Mouse (Mus musculus): ENCODE measurements around the gene Ust. TPM values are rescaled to one million over a fixed set of nuclear protein-coding genes. Genes with fewer than 3 reads are reported as not detected.

The Ust gene
- polyA plus RNA-seq, 1 experiment from 2014 or later: 4.8 TPM

GRCm38 (mm10) chr10:8484487-8484886, 34.1 kb downstream of the Ust start:
- Histone ChIP-seq H3K4me2 (ENCODE audit: low read length) (no peak overlapping the region), H3K27ac (ENCODE audit: low read length) (no peak overlapping the region), H3K4me3 (ENCODE audit: low read depth, low read length) (no peak overlapping the region), H3K4me1 (ENCODE audit: control insufficient read depth, insufficient read depth, low read length) (no peaks in the 10 kb centered on the region), H3K27me3 (ENCODE audit: control insufficient read depth, insufficient read depth, low read depth, low read length) (no peaks in the 10 kb centered on the region), H3K9me3 (replicated peaks; ENCODE audit: control insufficient read depth, low read length, poor library complexity, severe bottlenecking) (no peaks in the 10 kb centered on the region), H3K36me3 (ENCODE audit: control insufficient read depth, insufficient read depth, low read length) (no peaks in the 10 kb centered on the region), H3K9ac (ENCODE audit: low read depth, low read length) (no peak overlapping the region)
- ATAC-seq: no peak
- WGBS: 87% methylated on average over 4 of the region's 4 CpGs

GRCm38 (mm10) chr10:8482779-8483178, 35.8 kb downstream of the Ust start:
- Histone ChIP-seq H3K27ac (ENCODE audit: low read length) (no peak overlapping the region), H3K27me3 (ENCODE audit: control insufficient read depth, insufficient read depth, low read depth, low read length) (no peaks in the 10 kb centered on the region), H3K4me2 (ENCODE audit: low read length) (no peak overlapping the region), H3K4me3 (ENCODE audit: low read depth, low read length) (no peak overlapping the region), H3K9ac (ENCODE audit: low read depth, low read length) (no peak overlapping the region), H3K4me1 (ENCODE audit: control insufficient read depth, insufficient read depth, low read length) (no peaks in the 10 kb centered on the region), H3K9me3 (replicated peaks; ENCODE audit: control insufficient read depth, low read length, poor library complexity, severe bottlenecking) (no peaks in the 10 kb centered on the region), H3K36me3 (ENCODE audit: control insufficient read depth, insufficient read depth, low read length) (no peaks in the 10 kb centered on the region)
- 92% methylated on average over 4 of the region's 4 CpGs for WGBS
- ATAC-seq: no peak

DNA sequence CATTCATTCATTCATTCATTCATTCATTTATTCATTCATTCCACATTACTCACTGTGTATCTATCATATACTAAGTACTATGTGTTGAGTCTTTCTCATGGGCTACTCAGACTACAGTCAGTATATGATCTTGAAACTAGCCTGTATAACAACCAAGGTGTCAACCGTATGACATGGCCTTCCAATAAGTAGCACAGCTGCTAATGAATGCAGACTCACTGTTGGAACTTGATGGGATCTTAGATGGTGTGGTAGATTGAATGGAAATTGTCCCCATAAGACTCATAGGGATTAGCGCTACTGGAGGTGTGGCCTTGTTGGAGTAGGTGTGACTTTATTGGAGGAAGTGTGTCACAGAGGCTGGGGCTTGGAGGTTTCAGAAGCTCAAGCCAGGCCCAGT, 38.8 kb downstream of the Ust start:
- 96% methylated on average over 2 of the region's 2 CpGs for WGBS

DNA sequence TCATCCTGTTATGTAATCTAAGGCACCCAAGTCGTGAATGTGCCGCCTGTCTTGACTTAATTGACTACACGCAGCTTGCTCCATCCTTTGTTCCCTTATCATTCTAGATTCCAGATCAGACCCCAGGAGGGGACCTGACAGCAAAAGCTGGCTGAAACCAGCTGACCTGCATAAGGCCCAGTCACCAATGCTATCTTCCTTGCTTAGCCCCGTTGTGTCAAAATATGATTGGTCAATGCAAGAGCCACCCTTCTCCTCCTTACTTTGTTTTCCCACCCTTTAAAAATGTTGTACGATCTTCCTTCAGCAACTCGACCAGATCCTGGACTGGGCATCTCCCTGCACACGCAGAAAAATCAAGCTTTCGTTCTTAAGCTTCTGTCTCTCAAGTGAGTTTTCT, 40.7 kb downstream of the Ust start:
- Histone ChIP-seq H3K4me2 (ENCODE audit: low read length) (no peak overlapping the region), H3K27ac (ENCODE audit: low read length) (no peak overlapping the region), H3K4me3 (ENCODE audit: low read depth, low read length) (no peak overlapping the region), H3K4me1 (ENCODE audit: control insufficient read depth, insufficient read depth, low read length) (no peaks in the 10 kb centered on the region), H3K36me3 (ENCODE audit: control insufficient read depth, insufficient read depth, low read length) (no peaks in the 10 kb centered on the region), H3K9me3 (replicated peaks; ENCODE audit: control insufficient read depth, low read length, poor library complexity, severe bottlenecking) (no peaks in the 10 kb centered on the region), H3K27me3 (ENCODE audit: control insufficient read depth, insufficient read depth, low read depth, low read length) (no peaks in the 10 kb centered on the region), H3K9ac (ENCODE audit: low read depth, low read length) (no peak overlapping the region)
- WGBS: 92% methylated on average over 8 of the region's 8 CpGs
- ATAC-seq: no peak

More for the DNA sequence above, 38.8 kb downstream of the Ust start:
- no peak overlapping the region for H3K9ac ChIP-seq (ENCODE audit: low read depth, low read length)
- no peak overlapping the region for H3K27ac ChIP-seq (ENCODE audit: low read length)
- no peak for ATAC-seq
- no peaks in the 10 kb centered on the region for H3K36me3 ChIP-seq (ENCODE audit: control insufficient read depth, insufficient read depth, low read length)
- no peak overlapping the region for H3K4me3 ChIP-seq (ENCODE audit: low read depth, low read length)
- H3K4me2 ChIP-seq (ENCODE audit: low read length): no peak overlapping the region
- H3K27me3 ChIP-seq (ENCODE audit: control insufficient read depth, insufficient read depth, low read depth, low read length): no peaks in the 10 kb centered on the region
- no peaks in the 10 kb centered on the region for H3K4me1 ChIP-seq (ENCODE audit: control insufficient read depth, insufficient read depth, low read length)
- no peaks in the 10 kb centered on the region for H3K9me3 ChIP-seq (replicated peaks; ENCODE audit: control insufficient read depth, low read length, poor library complexity, severe bottlenecking)

- H3K27me3 ChIP-seq (ENCODE audit: control insufficient read depth, insufficient read depth, low read depth, low read length): no peaks in the 10 kb centered on the region
- no peak for ATAC-seq
These were observed 46.6 kb downstream of the Ust start for GRCm38 (mm10) chr10:8471995-8472394.

GRCm38 (mm10) chr10:8471012-8471411, 47.6 kb downstream of the Ust start:
- Histone ChIP-seq H3K9ac (ENCODE audit: low read depth, low read length) (no peak overlapping the region), H3K9me3 (replicated peaks; ENCODE audit: control insufficient read depth, low read length, poor library complexity, severe bottlenecking) (no peaks in the 10 kb centered on the region), H3K27me3 (ENCODE audit: control insufficient read depth, insufficient read depth, low read depth, low read length) (no peaks in the 10 kb centered on the region), H3K27ac (ENCODE audit: low read length) (no peak overlapping the region), H3K4me3 (ENCODE audit: low read depth, low read length) (no peak overlapping the region), H3K4me1 (ENCODE audit: control insufficient read depth, insufficient read depth, low read length) (0 out of 2 replicates have a peak, but pooled peaks cover 2% of the 10 kb centered on the region), H3K36me3 (ENCODE audit: control insufficient read depth, insufficient read depth, low read length) (no peaks in the 10 kb centered on the region), H3K4me2 (ENCODE audit: low read length) (no peak overlapping the region)
- ATAC-seq: peak; percentile 68; the same call in 1 of the 2 replicates
- WGBS: 52% methylated on average over 5 of the region's 5 CpGs

More at GRCm38 (mm10) chr10:8471995-8472394, 46.6 kb downstream of the Ust start:
- Histone ChIP-seq H3K9ac (ENCODE audit: low read depth, low read length) (no peak overlapping the region), H3K4me1 (ENCODE audit: control insufficient read depth, insufficient read depth, low read length) (0 out of 2 replicates have a peak, but pooled peaks cover 2% of the 10 kb centered on the region), H3K4me3 (ENCODE audit: low read depth, low read length) (no peak overlapping the region), H3K4me2 (ENCODE audit: low read length) (no peak overlapping the region), H3K36me3 (ENCODE audit: control insufficient read depth, insufficient read depth, low read length) (no peaks in the 10 kb centered on the region), H3K9me3 (replicated peaks; ENCODE audit: control insufficient read depth, low read length, poor library complexity, severe bottlenecking) (no peaks in the 10 kb centered on the region), H3K27ac (ENCODE audit: low read length) (no peak overlapping the region)
- 87% methylated on average over 12 of the region's 12 CpGs for WGBS

- Histone ChIP-seq H3K4me1 (ENCODE audit: control insufficient read depth, insufficient read depth, low read length) (0 out of 2 replicates have a peak, but pooled peaks cover 2% of the 10 kb centered on the region), H3K27me3 (ENCODE audit: control insufficient read depth, insufficient read depth, low read depth, low read length) (no peaks in the 10 kb centered on the region), H3K36me3 (ENCODE audit: control insufficient read depth, insufficient read depth, low read length) (no peaks in the 10 kb centered on the region), H3K4me3 (ENCODE audit: low read depth, low read length) (no peak overlapping the region), H3K9me3 (replicated peaks; ENCODE audit: control insufficient read depth, low read length, poor library complexity, severe bottlenecking) (no peaks in the 10 kb centered on the region), H3K4me2 (ENCODE audit: low read length) (no peak overlapping the region), H3K9ac (ENCODE audit: low read depth, low read length) (no peak overlapping the region), H3K27ac (ENCODE audit: low read length) (no peak overlapping the region)
- WGBS: 87% methylated on average over 3 of the region's 3 CpGs
- no peak for ATAC-seq
These were observed 49.1 kb downstream of the Ust start for GRCm38 (mm10) chr10:8469516-8469915.

- WGBS: 81% methylated on average over 5 of the region's 5 CpGs
- H3K27ac ChIP-seq (ENCODE audit: low read length): no peak overlapping the region
These were observed 49.8 kb downstream of the Ust start for GRCm38 (mm10) chr10:8468651-8469386.

GRCm38 (mm10) chr10:8465918-8466317, 52.7 kb downstream of the Ust start:
- Histone ChIP-seq H3K9ac (ENCODE audit: low read depth, low read length) (no peak overlapping the region), H3K4me2 (ENCODE audit: low read length) (no peak overlapping the region), H3K4me3 (ENCODE audit: low read depth, low read length) (no peak overlapping the region), H3K4me1 (ENCODE audit: control insufficient read depth, insufficient read depth, low read length) (0 out of 2 replicates have a peak, but pooled peaks cover under 1% of the 10 kb centered on the region), H3K27ac (ENCODE audit: low read length) (no peak overlapping the region), H3K27me3 (ENCODE audit: control insufficient read depth, insufficient read depth, low read depth, low read length) (no peaks in the 10 kb centered on the region), H3K36me3 (ENCODE audit: control insufficient read depth, insufficient read depth, low read length) (no peaks in the 10 kb centered on the region), H3K9me3 (replicated peaks; ENCODE audit: control insufficient read depth, low read length, poor library complexity, severe bottlenecking) (no peaks in the 10 kb centered on the region)
- WGBS: 82% methylated on average over 3 of the region's 3 CpGs
- no peak for ATAC-seq

More at GRCm38 (mm10) chr10:8468651-8469386, 49.8 kb downstream of the Ust start:
- Histone ChIP-seq H3K4me3 (ENCODE audit: low read depth, low read length) (no peak overlapping the region), H3K9ac (ENCODE audit: low read depth, low read length) (no peak overlapping the region), H3K4me1 (ENCODE audit: control insufficient read depth, insufficient read depth, low read length) (0 out of 2 replicates have a peak, but pooled peaks cover 2% of the 10 kb centered on the region), H3K36me3 (ENCODE audit: control insufficient read depth, insufficient read depth, low read length) (no peaks in the 10 kb centered on the region), H3K4me2 (ENCODE audit: low read length) (no peak overlapping the region), H3K27me3 (ENCODE audit: control insufficient read depth, insufficient read depth, low read depth, low read length) (no peaks in the 10 kb centered on the region), H3K9me3 (replicated peaks; ENCODE audit: control insufficient read depth, low read length, poor library complexity, severe bottlenecking) (no peaks in the 10 kb centered on the region)
- no peak for ATAC-seq

Measured in midbrain, embryonic 16.5 days (tissue).